Mouse (Mus musculus) left cerebral cortex, adult 9 months (tissue): ENCODE measurements around the gene Glod4.
"Not testable (repeated sequence)": the region's sequence is repeated elsewhere in the genome, so short reads cannot be mapped to it uniquely, and the experiment has no call there.

ENCODE experiments used
- DNase-seq, 2 experiments: peaks; one replicate each; pipeline ENCODE4 v3.0.0; 2022; ENCODE audit warnings: low spot score in 2 of 2

The Glod4 gene

GRCm38 (mm10) chr11:76258511-76258910 lies 15.0 kb upstream of the Glod4 start:
- DNase-seq: no peak

GRCm38 (mm10) chr11:76257386-76257785 lies 13.9 kb upstream of the Glod4 start:
- no peak for DNase-seq

DNA sequence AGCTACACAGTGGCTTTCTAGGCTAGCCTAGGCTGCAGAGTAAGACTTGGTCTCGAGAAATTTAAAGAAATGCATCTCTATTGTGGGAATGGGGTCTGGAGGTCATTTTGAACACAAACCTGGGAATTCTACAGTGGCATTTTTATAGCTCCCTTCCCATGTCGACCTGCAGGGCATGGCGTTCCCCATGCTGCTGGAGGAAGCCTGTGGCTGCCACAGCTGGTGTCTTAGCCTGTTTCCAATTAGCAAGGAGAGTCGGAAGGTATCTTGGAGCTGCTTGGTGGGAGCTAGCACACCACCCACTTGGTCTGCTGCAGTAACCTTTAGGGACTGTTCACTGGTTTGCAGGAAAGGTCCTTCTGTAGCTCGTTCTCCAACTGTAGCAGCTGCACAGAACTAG lies 12.6 kb upstream of the Glod4 start:
- no peak for DNase-seq

GRCm38 (mm10) chr11:76255431-76256001 lies 12.0 kb upstream of the Glod4 start:
- peak; percentile 20 to 47 for DNase-seq

GRCm38 (mm10) chr11:76253918-76254264 lies 10.4 kb upstream of the Glod4 start:
- DNase-seq: no peak

DNA sequence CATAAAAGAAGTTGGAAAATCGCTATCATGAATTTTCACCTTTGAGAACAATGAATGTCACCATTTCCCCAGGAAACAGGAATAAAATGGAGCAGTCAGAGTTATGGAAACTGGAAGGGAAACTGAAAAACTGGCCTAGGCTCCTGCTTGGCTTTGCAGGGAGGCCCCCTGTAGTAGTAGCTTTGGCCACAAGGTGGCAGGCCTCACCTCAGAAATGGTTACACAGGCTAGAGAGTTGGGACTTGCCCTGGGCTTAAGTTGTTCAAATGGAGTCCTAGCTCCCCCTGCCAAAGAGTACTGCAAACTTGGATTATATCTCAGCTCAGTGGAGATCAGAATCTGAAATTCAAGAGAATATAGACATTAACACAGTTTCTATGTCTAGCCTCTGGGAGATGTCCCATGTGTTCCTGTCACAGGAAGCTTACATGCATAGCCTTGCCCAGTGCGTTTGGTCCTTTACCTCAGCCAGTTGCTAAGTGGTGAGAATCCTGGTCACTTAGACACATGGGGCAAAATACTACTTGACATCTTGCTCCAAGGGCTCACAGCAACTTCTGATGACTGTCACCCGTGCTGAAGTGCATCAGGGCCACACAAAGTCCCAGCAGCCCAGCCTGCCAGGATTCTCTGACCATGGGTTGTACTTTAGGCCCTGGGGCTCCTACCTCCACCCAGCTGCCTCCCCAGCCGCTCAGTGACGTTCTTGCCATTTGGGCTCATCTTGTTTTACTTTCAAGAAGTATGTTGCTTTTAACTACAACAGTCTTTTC lies 9.8 kb upstream of the Glod4 start:
- peak in 1 of 2 experiments; percentile 88 for DNase-seq

- no peak for DNase-seq
These were observed 8.5 kb upstream of the Glod4 start for GRCm38 (mm10) chr11:76252036-76252435.

DNA sequence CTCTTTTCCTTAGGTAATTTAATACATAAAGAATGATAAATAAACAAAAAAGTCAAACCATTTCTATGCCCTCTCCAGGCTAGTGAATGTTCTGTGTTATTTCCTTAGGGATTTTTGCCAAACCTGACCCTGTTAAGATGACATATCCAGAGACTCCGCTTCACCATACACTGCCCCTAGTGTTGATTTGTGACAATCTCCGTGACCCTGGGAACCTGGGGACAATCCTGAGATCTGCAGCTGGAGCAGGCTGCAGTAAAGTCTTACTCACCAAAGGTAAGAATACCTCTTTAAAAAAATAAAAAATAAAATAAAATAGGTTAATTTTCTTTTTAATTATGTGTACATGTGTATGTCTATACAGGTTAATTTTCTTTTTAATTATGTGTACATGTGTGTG lies 3.7 kb upstream of the Glod4 start:
- no peak for DNase-seq

GRCm38 (mm10) chr11:76246439-76246838 lies 2.9 kb upstream of the Glod4 start:
- DNase-seq: no peak

GRCm38 (mm10) chr11:76243811-76244546 lies 454 bp upstream of the Glod4 start:
- DNase-seq: no peak

- no peak for DNase-seq
These were observed 3.8 kb downstream of the Glod4 start for GRCm38 (mm10) chr11:76239750-76240149.

DNA sequence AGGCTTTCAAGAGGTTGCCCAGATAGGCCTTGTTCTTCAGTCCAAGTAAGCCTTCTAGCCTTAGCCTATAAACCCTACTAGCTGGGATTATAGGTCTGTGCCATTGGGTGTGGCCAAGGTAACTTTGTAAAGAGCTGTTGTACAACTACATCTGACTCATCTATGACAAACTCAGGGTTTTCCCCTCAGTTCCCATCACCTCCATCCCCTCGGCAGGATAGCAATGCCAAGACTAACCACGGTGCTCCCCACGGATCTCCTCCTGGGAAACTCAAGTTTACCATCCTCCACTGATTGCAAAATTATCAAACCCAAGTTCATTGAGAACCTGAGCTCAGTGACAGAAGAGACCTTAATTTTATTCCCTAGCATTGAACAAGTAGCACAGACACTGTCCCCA lies 7.4 kb downstream of the Glod4 start:
- no peak for DNase-seq

- DNase-seq: no peak
These were observed 18.5 kb downstream of the Glod4 start for GRCm38 (mm10) chr11:76225051-76225450.

DNA sequence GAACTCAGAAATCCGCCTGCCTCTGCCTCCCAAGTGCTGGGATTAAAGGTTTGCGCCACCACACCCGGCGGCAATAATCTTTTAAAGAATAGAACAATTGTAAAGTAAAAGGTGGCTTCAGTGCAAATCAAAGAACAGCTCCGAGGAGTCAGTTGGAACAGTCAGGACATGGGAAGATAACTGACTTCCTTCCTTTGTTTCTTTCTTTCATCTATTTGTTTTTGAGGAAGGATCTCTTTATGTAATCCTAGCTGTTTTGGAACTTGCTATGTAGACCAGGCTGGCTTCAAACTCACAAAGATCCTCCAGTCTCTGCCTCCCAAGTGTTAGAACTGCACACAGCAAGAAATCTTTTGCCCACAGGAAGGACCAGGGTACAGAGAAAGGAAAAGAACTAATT lies 18.9 kb downstream of the Glod4 start:
- no peak for DNase-seq

DNA sequence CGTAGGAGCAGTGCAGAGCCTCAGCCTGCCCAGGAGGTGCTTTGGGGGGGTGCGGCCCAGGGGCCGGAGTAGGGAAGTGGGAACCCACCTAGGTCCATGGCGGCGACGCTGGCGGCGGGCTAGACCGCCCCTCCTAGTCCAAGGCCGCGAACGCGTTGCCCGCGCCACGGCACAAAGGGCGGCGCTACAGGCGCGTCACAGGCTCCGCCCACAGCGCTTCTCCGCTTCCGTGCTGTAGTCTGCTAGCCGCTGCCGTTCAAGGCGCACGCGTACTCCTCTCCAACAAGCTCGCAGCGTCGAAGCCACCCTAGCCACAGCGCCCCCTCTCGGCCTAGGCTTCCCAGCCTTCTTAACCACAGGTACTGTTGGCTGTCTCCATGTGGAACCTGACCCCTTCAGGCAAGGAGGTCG lies 26.1 kb downstream of the Glod4 start, which contains the start of the genes Dbil5 and Gemin4:
Dbil5 (plus strand) TSS at position 219 of the 411 bp plus-strand sequence.
Gemin4 (minus strand) TSS at position 275 of the 411 bp plus-strand sequence.
- DNase-seq: peak; percentile 90 to 97

GRCm38 (mm10) chr11:76216681-76217389 lies 26.7 kb downstream of the Glod4 start:
- DNase-seq: no peak

DNA sequence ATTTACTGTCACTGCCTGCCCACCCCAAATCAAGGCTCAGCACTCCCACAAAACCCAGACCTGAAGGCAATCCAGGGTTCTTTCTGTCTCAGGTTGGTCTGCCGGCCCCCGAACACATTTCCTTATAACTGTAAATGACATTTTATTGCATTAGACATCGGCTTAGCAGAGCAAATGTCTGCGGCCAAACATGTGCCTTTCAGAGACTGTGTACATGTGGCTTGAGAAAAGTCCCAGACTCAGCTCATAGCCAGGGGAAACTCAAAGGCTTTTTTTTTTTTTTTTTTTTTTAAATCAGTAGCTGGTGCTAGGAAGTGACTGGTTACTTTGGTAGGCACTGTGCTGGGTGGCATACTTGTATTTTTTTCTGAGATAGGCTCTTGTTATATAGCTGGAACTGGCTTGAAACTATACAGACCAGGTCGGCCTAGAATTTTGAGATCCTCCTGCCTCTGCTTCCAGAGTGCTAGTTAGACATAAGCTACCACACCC lies 27.4 kb downstream of the Glod4 start:
- DNase-seq: no peak

DNA sequence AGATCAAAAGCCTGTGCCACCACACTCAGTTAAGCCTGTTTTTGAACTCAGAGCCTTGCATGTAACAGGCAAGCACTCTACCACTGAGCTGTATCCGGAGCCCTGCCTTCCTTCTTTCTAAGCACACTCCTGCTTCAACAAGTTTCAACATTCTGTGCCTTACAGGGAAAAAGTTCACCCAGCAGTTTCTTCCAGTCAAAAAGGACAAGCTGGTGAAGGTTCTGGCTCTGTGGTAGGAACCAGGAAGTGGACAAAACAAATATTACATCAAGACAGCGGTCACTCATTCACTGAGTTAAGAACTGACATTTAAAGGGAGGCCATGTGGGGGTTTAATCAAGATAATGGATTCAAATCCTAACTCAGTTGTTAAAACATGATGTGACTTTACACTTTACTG lies 28.5 kb downstream of the Glod4 start:
- DNase-seq: no peak

DNA sequence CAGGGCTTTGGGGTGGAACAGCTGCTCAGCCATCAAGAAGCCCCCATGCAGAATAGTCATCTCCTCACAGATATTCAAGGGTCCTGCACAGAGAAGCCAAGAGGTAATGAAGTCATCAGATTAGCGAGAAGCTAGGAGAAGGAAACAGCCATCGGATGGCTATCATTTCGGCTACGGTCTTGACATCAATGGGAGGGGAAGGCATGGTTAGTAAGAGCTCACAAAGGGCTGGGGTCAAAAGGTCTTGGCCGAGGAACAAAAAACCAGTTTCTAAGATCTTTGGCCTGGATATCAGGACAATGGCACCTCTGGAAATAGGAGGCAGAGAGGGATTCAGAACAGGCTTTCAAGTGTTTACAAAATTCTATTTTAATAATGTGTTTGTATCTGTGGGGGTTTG lies 29.7 kb downstream of the Glod4 start:
- no peak for DNase-seq

DNA sequence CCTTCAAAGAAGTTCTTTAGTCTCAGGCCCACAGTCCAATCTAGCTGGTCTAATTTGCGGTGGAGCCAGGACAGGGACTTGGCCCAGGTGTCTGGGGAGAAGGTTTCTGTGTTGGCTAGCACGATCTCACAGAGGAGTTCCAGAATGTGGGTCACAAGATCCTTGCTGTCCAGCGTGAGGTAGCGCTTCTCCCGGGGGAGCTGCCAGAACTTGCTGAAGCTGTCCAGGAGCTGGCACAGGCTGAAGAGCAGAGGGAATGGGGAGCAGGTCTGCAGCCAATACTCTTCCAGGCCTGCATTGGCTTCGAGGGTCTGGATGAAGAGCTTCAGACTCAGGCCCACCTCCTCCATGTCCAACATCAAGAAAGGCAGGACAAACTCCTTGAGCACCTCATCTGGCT lies 31.9 kb downstream of the Glod4 start:
- DNase-seq: not testable (repeated sequence)

DNA sequence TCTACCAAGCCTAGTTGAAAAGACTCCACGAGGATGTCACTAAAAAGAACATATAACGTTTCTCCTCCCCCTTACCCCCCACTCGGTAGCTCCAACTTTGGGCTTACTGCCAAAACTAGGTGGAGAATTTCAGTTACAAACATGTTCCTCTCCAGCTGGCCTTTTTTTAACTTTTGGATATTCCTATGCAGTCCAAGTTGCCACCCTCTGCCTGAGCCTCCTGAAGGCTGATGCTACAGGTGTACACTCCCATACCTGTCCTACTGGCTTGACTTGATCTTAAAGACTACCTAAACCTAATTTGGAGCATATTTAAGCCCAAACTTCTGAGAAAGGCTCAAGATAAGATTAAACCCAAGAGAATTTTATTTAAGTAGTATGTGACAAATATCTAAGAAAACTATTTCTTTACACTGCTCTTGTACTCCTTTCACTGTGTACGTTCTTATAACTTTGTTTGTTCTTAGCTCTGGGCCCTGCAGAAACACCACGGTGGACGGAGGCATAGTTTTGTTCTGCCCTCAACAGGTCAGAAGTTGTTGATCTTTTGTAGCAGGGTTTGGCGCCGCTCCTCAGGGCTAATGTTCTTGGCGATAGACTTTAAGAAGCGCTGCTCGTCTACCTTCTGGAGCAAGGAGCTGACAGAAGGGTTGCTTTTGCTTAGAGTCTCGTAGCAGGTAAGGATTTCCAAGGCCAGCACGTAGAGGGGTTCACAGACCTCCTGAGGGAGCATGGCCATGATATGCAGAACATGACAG lies 33.1 kb downstream of the Glod4 start:
- DNase-seq: no peak
